Mouse (Mus musculus): ENCODE measurements around the gene Pklr. TPM values are rescaled to one million over a fixed set of nuclear protein-coding genes. Genes with fewer than 3 reads are reported as not detected.

The Pklr gene
- polyA plus RNA-seq, 1 experiment from 2014 or later, result 1.6 TPM

DNA sequence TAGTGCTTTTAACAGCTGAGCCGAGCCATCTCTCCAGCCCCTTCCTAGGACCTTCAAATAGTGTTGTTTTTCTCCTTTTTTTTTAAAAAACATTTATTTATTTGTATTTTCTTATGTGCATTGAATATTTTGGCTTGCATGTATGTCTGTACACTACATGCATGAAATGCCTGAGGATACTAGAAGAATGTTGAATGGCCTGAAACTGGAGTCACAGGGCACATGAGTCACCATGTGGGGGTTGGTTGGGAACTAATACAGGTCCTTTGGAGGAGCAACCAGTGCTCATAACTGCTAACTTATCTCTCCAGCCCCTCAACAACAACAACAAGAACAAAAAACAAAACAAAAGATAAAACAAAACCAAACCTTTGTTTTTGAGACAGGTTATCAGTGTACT, 27.2 kb downstream of the Pklr start:
- Histone ChIP-seq H3K4me2 (replicated peaks; ENCODE audit: low read depth, low read length) (no peak overlapping the region), H3K4me1 (replicated peaks; ENCODE audit: control insufficient read depth, insufficient read depth, low read length) (peaks cover 4% of the 10 kb centered on the region; the same call in 1 of the 2 replicates), H3K27me3 (ENCODE audit: control insufficient read depth, insufficient read depth, low read length) (no peaks in the 10 kb centered on the region), H3K36me3 (ENCODE audit: control insufficient read depth, insufficient read depth, low read length) (no peaks in the 10 kb centered on the region), H3K9me3 (ENCODE audit: control insufficient read depth, low read length) (no peaks in the 10 kb centered on the region), H3K4me3 (ENCODE audit: low read depth, low read length) (no peak overlapping the region), H3K9ac (ENCODE audit: low read depth, low read length) (no peak overlapping the region), H3K27ac (ENCODE audit: low read depth, low read length) (no peak overlapping the region)
- ATAC-seq (ENCODE audit: low FRiP score) (no peak), DNase-seq (ENCODE audit: low spot score) (no peak)
- 85% methylated on average over 1 of the region's 1 CpGs for WGBS

GRCm38 (mm10) chr3:89163643-89164245, 27.8 kb downstream of the Pklr start:
- DNase-seq (ENCODE audit: low spot score) (no peak), ATAC-seq (ENCODE audit: low FRiP score) (no peak)
- Histone ChIP-seq H3K36me3 (ENCODE audit: control insufficient read depth, insufficient read depth, low read length) (no peaks in the 10 kb centered on the region), H3K4me3 (ENCODE audit: low read depth, low read length) (no peak overlapping the region; the same call in 1 of the 2 replicates), H3K27ac (ENCODE audit: low read depth, low read length) (no peak overlapping the region), H3K4me1 (replicated peaks; ENCODE audit: control insufficient read depth, insufficient read depth, low read length) (peaks cover 4% of the 10 kb centered on the region; the same call in 1 of the 2 replicates), H3K4me2 (replicated peaks; ENCODE audit: low read depth, low read length) (peak overlapping the region; percentile 55), H3K9me3 (ENCODE audit: control insufficient read depth, low read length) (no peaks in the 10 kb centered on the region), H3K27me3 (ENCODE audit: control insufficient read depth, insufficient read depth, low read length) (no peaks in the 10 kb centered on the region), H3K9ac (ENCODE audit: low read depth, low read length) (no peak overlapping the region; the same call in 1 of the 2 replicates)
- WGBS, result 81% methylated on average over 5 of the region's 5 CpGs

- DNase-seq (ENCODE audit: low spot score) (peak; percentile 97), ATAC-seq (ENCODE audit: low FRiP score) (peak; percentile 94)
- Histone ChIP-seq H3K27me3 (ENCODE audit: control insufficient read depth, insufficient read depth, low read length) (no peaks in the 10 kb centered on the region), H3K4me2 (replicated peaks; ENCODE audit: low read depth, low read length) (peak within 1 kb of the TSS; percentile 55), H3K4me1 (replicated peaks; ENCODE audit: control insufficient read depth, insufficient read depth, low read length) (peaks cover 2% of the 10 kb centered on the region; the same call in 1 of the 2 replicates), H3K36me3 (ENCODE audit: control insufficient read depth, insufficient read depth, low read length) (peaks cover 7% of the 10 kb centered on the region), H3K9ac (ENCODE audit: low read depth, low read length) (peak within 1 kb of the TSS; percentile 94), H3K4me3 (ENCODE audit: low read depth, low read length) (peak within 1 kb of the TSS; percentile 92), H3K9me3 (ENCODE audit: control insufficient read depth, low read length) (no peaks in the 10 kb centered on the region), H3K27ac (ENCODE audit: low read depth, low read length) (peak within 1 kb of the TSS; percentile 92)
- under 1% methylated on average over 77 of the region's 79 CpGs for WGBS
These were observed 28.7 kb downstream of the Pklr start, which contains the start of gene Clk2 for GRCm38 (mm10) chr3:89164506-89165267. Gene Clk2 (plus strand): TSS chr3:89164795.

DNA sequence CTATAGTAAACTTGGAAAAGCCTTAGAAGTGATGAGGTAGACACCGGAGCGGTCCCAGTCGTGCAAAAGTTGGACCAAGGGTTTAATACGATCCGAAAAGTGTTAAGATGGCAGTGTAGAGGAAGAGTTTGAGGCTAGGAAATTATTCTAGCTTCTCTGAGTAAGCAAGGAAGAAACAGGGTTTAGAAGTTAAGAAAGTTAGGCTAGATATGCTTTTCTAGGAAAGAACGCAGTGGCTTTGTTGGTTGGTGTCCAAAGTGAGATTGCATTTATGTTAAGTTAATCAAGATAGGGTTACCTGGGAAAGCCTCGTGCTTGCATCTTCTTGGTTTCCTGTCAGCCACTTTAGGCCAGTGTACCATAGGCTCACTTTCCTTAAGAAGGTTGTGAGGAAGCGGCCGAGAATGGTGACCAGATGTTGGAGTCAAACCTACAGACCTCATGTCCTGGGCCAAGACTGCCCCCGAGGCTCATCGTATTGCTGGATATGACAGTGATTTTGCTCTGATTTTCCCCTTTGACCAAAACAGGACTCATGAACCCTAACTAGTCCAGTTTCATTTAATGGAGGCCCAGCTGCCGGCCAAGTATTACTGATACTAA, 29.4 kb downstream of the Pklr start:
- Histone ChIP-seq H3K4me1 (replicated peaks; ENCODE audit: control insufficient read depth, insufficient read depth, low read length) (peaks cover 2% of the 10 kb centered on the region; the same call in 1 of the 2 replicates), H3K9ac (ENCODE audit: low read depth, low read length) (peak overlapping the region; percentile 94), H3K9me3 (ENCODE audit: control insufficient read depth, low read length) (no peaks in the 10 kb centered on the region), H3K27ac (ENCODE audit: low read depth, low read length) (peak overlapping the region; percentile 92), H3K4me3 (ENCODE audit: low read depth, low read length) (peak overlapping the region; percentile 92), H3K4me2 (replicated peaks; ENCODE audit: low read depth, low read length) (peak overlapping the region; percentile 55), H3K27me3 (ENCODE audit: control insufficient read depth, insufficient read depth, low read length) (no peaks in the 10 kb centered on the region), H3K36me3 (ENCODE audit: control insufficient read depth, insufficient read depth, low read length) (peaks cover 12% of the 10 kb centered on the region)
- DNase-seq (ENCODE audit: low spot score) (no peak), ATAC-seq (ENCODE audit: low FRiP score) (no peak)
- 30% methylated on average over 12 of the region's 12 CpGs for WGBS

DNA sequence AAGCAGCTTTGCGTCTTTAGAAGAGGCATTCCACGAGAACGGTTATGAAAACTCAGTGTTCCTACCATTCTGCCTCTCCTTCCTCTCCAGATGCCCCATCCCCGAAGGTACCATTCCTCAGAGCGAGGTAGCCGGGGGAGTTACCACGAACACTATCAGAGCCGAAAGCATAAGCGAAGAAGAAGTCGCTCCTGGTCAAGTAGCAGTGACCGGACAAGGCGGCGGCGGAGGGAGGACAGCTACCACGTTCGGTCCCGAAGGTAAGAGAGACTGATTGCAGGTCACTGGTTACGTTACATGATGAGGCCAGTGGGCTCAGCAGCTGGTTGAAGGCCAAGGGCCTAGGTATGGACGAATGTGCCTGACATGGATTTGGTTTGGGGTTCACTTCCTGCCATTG, 31.0 kb downstream of the Pklr start:
- Histone ChIP-seq H3K36me3 (ENCODE audit: control insufficient read depth, insufficient read depth, low read length) (peaks cover 18% of the 10 kb centered on the region), H3K9ac (ENCODE audit: low read depth, low read length) (no peak overlapping the region), H3K4me2 (replicated peaks; ENCODE audit: low read depth, low read length) (no peak overlapping the region)

GRCm38 (mm10) chr3:89174844-89175243, 38.9 kb downstream of the Pklr start:
- WGBS, result 94% methylated on average over 11 of the region's 11 CpGs
- ATAC-seq (ENCODE audit: low FRiP score), result no peak
- no peak overlapping the region for H3K4me3 ChIP-seq (ENCODE audit: low read depth, low read length)
- DNase-seq (ENCODE audit: low spot score), result no peak
- H3K9ac ChIP-seq (ENCODE audit: low read depth, low read length), result no peak overlapping the region
- H3K27me3 ChIP-seq (ENCODE audit: control insufficient read depth, insufficient read depth, low read length), result no peaks in the 10 kb centered on the region
- no peaks in the 10 kb centered on the region for H3K9me3 ChIP-seq (ENCODE audit: control insufficient read depth, low read length)
- H3K4me2 ChIP-seq (replicated peaks; ENCODE audit: low read depth, low read length), result no peak overlapping the region
- no peak overlapping the region for H3K27ac ChIP-seq (ENCODE audit: low read depth, low read length)
- peaks cover 6% of the 10 kb centered on the region; the same call in 1 of the 2 replicates for H3K4me1 ChIP-seq (replicated peaks; ENCODE audit: control insufficient read depth, insufficient read depth, low read length)
- peaks cover 35% of the 10 kb centered on the region for H3K36me3 ChIP-seq (ENCODE audit: control insufficient read depth, insufficient read depth, low read length)

More for the DNA sequence above, 31.0 kb downstream of the Pklr start:
- H3K4me1 ChIP-seq (replicated peaks; ENCODE audit: control insufficient read depth, insufficient read depth, low read length), result peaks cover 2% of the 10 kb centered on the region; the same call in 1 of the 2 replicates
- no peak overlapping the region for H3K27ac ChIP-seq (ENCODE audit: low read depth, low read length)
- H3K9me3 ChIP-seq (ENCODE audit: control insufficient read depth, low read length), result no peaks in the 10 kb centered on the region
- 95% methylated on average over 19 of the region's 19 CpGs for WGBS
- ATAC-seq (ENCODE audit: low FRiP score) (no peak), DNase-seq (ENCODE audit: low spot score) (no peak)
- H3K4me3 ChIP-seq (ENCODE audit: low read depth, low read length), result no peak overlapping the region
- no peaks in the 10 kb centered on the region for H3K27me3 ChIP-seq (ENCODE audit: control insufficient read depth, insufficient read depth, low read length)

GRCm38 (mm10) chr3:89175544-89175943, 39.6 kb downstream of the Pklr start:
- Histone ChIP-seq H3K9me3 (ENCODE audit: control insufficient read depth, low read length) (no peaks in the 10 kb centered on the region), H3K4me3 (ENCODE audit: low read depth, low read length) (no peak overlapping the region), H3K27ac (ENCODE audit: low read depth, low read length) (no peak overlapping the region), H3K27me3 (ENCODE audit: control insufficient read depth, insufficient read depth, low read length) (no peaks in the 10 kb centered on the region), H3K4me1 (replicated peaks; ENCODE audit: control insufficient read depth, insufficient read depth, low read length) (peaks cover 6% of the 10 kb centered on the region; the same call in 1 of the 2 replicates), H3K4me2 (replicated peaks; ENCODE audit: low read depth, low read length) (no peak overlapping the region), H3K9ac (ENCODE audit: low read depth, low read length) (no peak overlapping the region), H3K36me3 (ENCODE audit: control insufficient read depth, insufficient read depth, low read length) (peaks cover 31% of the 10 kb centered on the region)
- no peak for ATAC-seq (ENCODE audit: low FRiP score)
- DNase-seq (ENCODE audit: low spot score), result no peak
- 96% methylated on average over 10 of the region's 10 CpGs for WGBS

- no peak overlapping the region for H3K4me2 ChIP-seq (replicated peaks; ENCODE audit: low read depth, low read length)
- no peak overlapping the region for H3K27ac ChIP-seq (ENCODE audit: low read depth, low read length)
- no peak overlapping the region for H3K9ac ChIP-seq (ENCODE audit: low read depth, low read length)
- no peaks in the 10 kb centered on the region for H3K27me3 ChIP-seq (ENCODE audit: control insufficient read depth, insufficient read depth, low read length)
- H3K4me1 ChIP-seq (replicated peaks; ENCODE audit: control insufficient read depth, insufficient read depth, low read length), result peaks cover 6% of the 10 kb centered on the region; the same call in 1 of the 2 replicates
- peaks cover 32% of the 10 kb centered on the region for H3K36me3 ChIP-seq (ENCODE audit: control insufficient read depth, insufficient read depth, low read length)
- peak; percentile 13; the same call in 1 of the 2 replicates for ATAC-seq (ENCODE audit: low FRiP score)
- no peak overlapping the region for H3K4me3 ChIP-seq (ENCODE audit: low read depth, low read length)
- 89% methylated on average over 7 of the region's 7 CpGs for WGBS
- no peaks in the 10 kb centered on the region for H3K9me3 ChIP-seq (ENCODE audit: control insufficient read depth, low read length)
- no peak for DNase-seq (ENCODE audit: low spot score)
These were observed 40.5 kb downstream of the Pklr start for GRCm38 (mm10) chr3:89176421-89176820.

All from hindbrain, embryonic 11.5 days (tissue).